Mouse (Mus musculus) myocyte (in vitro differentiated cells): ENCODE data around the gene Eps8. TPM values are rescaled to one million over a fixed set of nuclear protein-coding genes. Genes with fewer than 3 reads are reported as not detected.

Experiments
- H3K27me3 ChIP-seq: one replicate; pipeline ENCODE4 v1.6.1; 2011; ENCODE audit not compliant: control insufficient read depth, insufficient read depth, insufficient read length
- H3K36me3 ChIP-seq: one replicate; pipeline ENCODE4 v1.6.1; 2011; ENCODE audit not compliant: control insufficient read depth, insufficient read depth
- H3K4me2 ChIP-seq: one replicate; pipeline ENCODE4 v1.6.1; 2011; ENCODE audit warnings: low read depth, control low read depth
- H3K4me3 ChIP-seq: one replicate; pipeline ENCODE4 v1.5.1; 2011; ENCODE audit warnings: mild to moderate bottlenecking, control low read depth, moderate library complexity
- H3K79me2 ChIP-seq: one replicate; pipeline ENCODE4 v1.6.1; 2011; ENCODE audit not compliant: control insufficient read depth, insufficient read depth
- H3ac ChIP-seq: one replicate; pipeline ENCODE4 v1.6.1; 2011; ENCODE audit not compliant: control insufficient read depth, insufficient read length
- CEBPB ChIP-seq: IDR thresholded peaks from 2 replicates; pipeline ENCODE4 v1.6.1; 2011; ENCODE audit warnings: mild to moderate bottlenecking, moderate library complexity; ENCODE audit not compliant: poor library complexity, insufficient read depth, severe bottlenecking
- E2F4 ChIP-seq: IDR thresholded peaks from one replicate; pipeline ENCODE4 v1.6.1; 2011; ENCODE audit warnings: mild to moderate bottlenecking, control low read depth, moderate library complexity; ENCODE audit not compliant: insufficient read depth
- MAX ChIP-seq: IDR thresholded peaks from one replicate; pipeline ENCODE4 v1.6.1; 2011; ENCODE audit warnings: low read depth, mild to moderate bottlenecking, control low read depth
- MYOD1 ChIP-seq, 3 experiments: IDR thresholded peaks; one replicate each; pipeline ENCODE4 v1.6.1; 2011; ENCODE audit warnings: control low read depth in 2 of 3, low read depth in 2 of 3, mild to moderate bottlenecking in 2 of 3, moderate library complexity in 1 of 3; ENCODE audit not compliant: insufficient read length in 2 of 3, control insufficient read depth in 1 of 3
- MYOG ChIP-seq, 3 experiments: IDR thresholded peaks; one replicate each; pipeline ENCODE4 v1.6.1; 2011; ENCODE audit warnings: control low read depth in 2 of 3, low read depth in 2 of 3, mild to moderate bottlenecking in 2 of 3; ENCODE audit not compliant: insufficient read length in 2 of 3, control insufficient read depth in 1 of 3, insufficient read depth in 1 of 3
- POLR2A ChIP-seq: IDR thresholded peaks from one replicate; pipeline ENCODE4 v1.6.1; 2011; ENCODE audit warnings: low read depth, mild to moderate bottlenecking, control low read depth, moderate library complexity; ENCODE audit not compliant: insufficient read length
- POLR2AphosphoS2 ChIP-seq: IDR thresholded peaks from one replicate; pipeline ENCODE4 v1.6.1; 2011; ENCODE audit warnings: low read depth, control low read depth; ENCODE audit not compliant: insufficient read length
- REST ChIP-seq: IDR thresholded peaks from one replicate; pipeline ENCODE4 v1.6.1; 2011; ENCODE audit warnings: mild to moderate bottlenecking, control low read depth, moderate library complexity; ENCODE audit not compliant: insufficient read depth, insufficient read length
- SRF ChIP-seq: IDR thresholded peaks from one replicate; pipeline ENCODE4 v1.6.1; 2011; ENCODE audit warnings: low read depth; ENCODE audit not compliant: control insufficient read depth, insufficient read length
- TCF12 ChIP-seq: IDR thresholded peaks from one replicate; pipeline ENCODE4 v1.6.1; 2011; ENCODE audit warnings: mild to moderate bottlenecking, control low read depth; ENCODE audit not compliant: poor library complexity, insufficient read depth, severe bottlenecking
- TCF3 ChIP-seq: IDR thresholded peaks from one replicate; pipeline ENCODE4 v1.6.1; 2011; ENCODE audit warnings: low read depth, control low read depth; ENCODE audit not compliant: insufficient read length
- USF1 ChIP-seq: IDR thresholded peaks from one replicate; pipeline ENCODE4 v1.6.1; 2011; ENCODE audit warnings: low read depth, mild to moderate bottlenecking, control low read depth, moderate library complexity
- polyA plus RNA-seq: library from polyadenylated mRNA; unstranded; fragments of >200 nt; fragmentation: generic; extraction: Trizol; gene quantifications from one replicate; pipeline ENCODE4 v1.2.1, GENCODE M21; 2012; ENCODE audit warnings: missing spikeins

The Eps8 gene
- polyA plus RNA-seq, 1 experiment, result 12.4 TPM

- no peak overlapping the region for H3ac ChIP-seq
- TF ChIP-seq MYOG (IDR thresholded peaks at IDR 0.05; ENCODE audit: control insufficient read depth in 1 of 3, insufficient read depth in 1 of 3, insufficient read length in 2 of 3, low read depth in 2 of 3) (no peak), MYOD1 (IDR thresholded peaks at IDR 0.05; ENCODE audit: control insufficient read depth in 1 of 3, insufficient read length in 2 of 3, low read depth in 2 of 3) (no peak), TCF3 (no peak), SRF (no peak), USF1 (no peak), POLR2A (no peak), POLR2AphosphoS2 (no peak), E2F4 (no peak), TCF12 (no peak), CEBPB (no peak), MAX (no peak), REST (no peak)
- H3K79me2 ChIP-seq, result no peaks in the 10 kb centered on the region
- no peaks in the 10 kb centered on the region for H3K27me3 ChIP-seq
- no peak overlapping the region for H3K4me2 ChIP-seq
- no peak overlapping the region for H3K4me3 ChIP-seq
- no peaks in the 10 kb centered on the region for H3K36me3 ChIP-seq
Measured at GRCm38 (mm10) chr6:137437902-137438580, 216.6 kb downstream of the Eps8 start.

GRCm38 (mm10) chr6:137437486-137437885, 217.2 kb downstream of the Eps8 start:
- Histone ChIP-seq H3K4me2 (no peak overlapping the region), H3K27me3 (no peaks in the 10 kb centered on the region), H3K4me3 (no peak overlapping the region), H3K36me3 (no peaks in the 10 kb centered on the region), H3K79me2 (no peaks in the 10 kb centered on the region), H3ac (no peak overlapping the region)
- TF ChIP-seq USF1, result no peak

- no peak overlapping the region for H3K4me3 ChIP-seq
- H3K79me2 ChIP-seq, result no peaks in the 10 kb centered on the region
- TF ChIP-seq POLR2AphosphoS2 (no peak), REST (no peak), SRF (no peak)
- no peaks in the 10 kb centered on the region for H3K36me3 ChIP-seq
- H3K4me2 ChIP-seq, result no peak overlapping the region
- no peak overlapping the region for H3ac ChIP-seq
- no peaks in the 10 kb centered on the region for H3K27me3 ChIP-seq
Measured at GRCm38 (mm10) chr6:137433521-137434137, 221.0 kb downstream of the Eps8 start.

Other genes with a start within 250 kb of the Eps8 start
- gene Strap, start 80.2 kb upstream of the Eps8 start, polyA plus RNA-seq, result 87.9 TPM
- gene Dera, start 99.7 kb upstream of the Eps8 start, polyA plus RNA-seq, result 17.5 TPM